Mouse (Mus musculus) small intestine, adult 2 months (tissue): ENCODE measurements around the gene Cln6. TPM values are rescaled to one million over a fixed set of nuclear protein-coding genes. Genes with fewer than 3 reads are reported as not detected.

Experiments
- H3K27ac ChIP-seq: fragments of 200-500 bp; 2 replicates; pipeline ENCODE4 v1.5.1; 2012; ENCODE audit warnings: low read depth, low read length, control low read depth, inconsistent platforms; ENCODE audit not compliant: insufficient read depth
- H3K27me3 ChIP-seq: fragments of 200-500 bp; 2 replicates; pipeline ENCODE4 v1.6.1; 2012; ENCODE audit warnings: mild to moderate bottlenecking, moderate library complexity, low read length, inconsistent platforms; ENCODE audit not compliant: control insufficient read depth, insufficient read depth
- H3K36me3 ChIP-seq: fragments of 200-500 bp; 2 replicates; pipeline ENCODE4 v1.6.1; 2012; ENCODE audit warnings: mild to moderate bottlenecking, low read length, control low read depth, inconsistent platforms; ENCODE audit not compliant: control insufficient read depth, insufficient read depth
- H3K4me1 ChIP-seq: fragments of 200-500 bp; 2 replicates; pipeline ENCODE4 v1.6.1; 2012; ENCODE audit warnings: low read length, inconsistent platforms, mixed read lengths; ENCODE audit not compliant: control insufficient read depth, insufficient read depth, insufficient read length
- H3K4me3 ChIP-seq: fragments of 200-500 bp; 2 replicates; pipeline ENCODE4 v1.5.1; 2012; ENCODE audit warnings: low read depth, mild to moderate bottlenecking, control low read depth, inconsistent platforms, low read length, moderate library complexity
- CTCF ChIP-seq: fragments of 200-500 bp; IDR thresholded peaks from 2 replicates; pipeline ENCODE4 v1.5.1; 2012; ENCODE audit warnings: low read depth, mild to moderate bottlenecking, control low read depth, inconsistent platforms, low read length, moderate library complexity, mixed read lengths; ENCODE audit not compliant: insufficient replicate concordance, insufficient read length; ENCODE audit errors: extremely low read depth
- POLR2A ChIP-seq: fragments of 200-500 bp; IDR thresholded peaks from 2 replicates; pipeline ENCODE4 v1.6.1; 2012; ENCODE audit warnings: low read depth, mild to moderate bottlenecking, control low read depth, inconsistent platforms, low read length, moderate library complexity
- WGBS: fragments of 180-500 bp; shearing (Covaris S2); methylation state at CpG from one replicate; pipeline ENCODE4 v1.1.7; 2018; 5-methylcytosine and 5-hydroxymethylcytosine counted together
- polyA plus RNA-seq: library from polyadenylated mRNA; depleted of rRNA; stranded (reverse); fragments of >200 nt; gene quantifications from 2 replicates; pipeline ENCODE4 v1.2.3, GENCODE M21; 2012

The Cln6 gene
- polyA plus RNA-seq, 1 experiment, result 51.2 TPM

GRCm38 (mm10) chr9:62834906-62835305 lies 3.7 kb upstream of the Cln6 start:
- no peaks in the 10 kb centered on the region for H3K36me3 ChIP-seq
- no peak for TF ChIP-seq CTCF
- no peak for TF ChIP-seq POLR2A
- no peak overlapping the region for H3K4me3 ChIP-seq
- WGBS, result 74% methylated on average over 5 of the region's 5 CpGs
- H3K4me1 ChIP-seq, result peaks cover 15% of the 10 kb centered on the region; the same call in 1 of the 2 replicates
- H3K27me3 ChIP-seq, result no peaks in the 10 kb centered on the region
- H3K27ac ChIP-seq, result no peak overlapping the region

- 20% methylated on average over 4 of the region's 4 CpGs for WGBS
- H3K4me3 ChIP-seq, result no peak overlapping the region
Measured at GRCm38 (mm10) chr9:62835705-62836446, 2.7 kb upstream of the Cln6 start.

GRCm38 (mm10) chr9:62837611-62838010 lies 974 bp upstream of the Cln6 start:
- Histone ChIP-seq H3K27ac (no peak overlapping the region), H3K4me3 (no peak overlapping the region), H3K27me3 (no peaks in the 10 kb centered on the region), H3K4me1 (peaks cover 15% of the 10 kb centered on the region; the same call in 1 of the 2 replicates), H3K36me3 (no peaks in the 10 kb centered on the region)
- WGBS, result 58% methylated on average over 3 of the region's 3 CpGs
- TF ChIP-seq POLR2A (no peak), CTCF (no peak)

More at GRCm38 (mm10) chr9:62835705-62836446, 2.7 kb upstream of the Cln6 start:
- H3K4me1 ChIP-seq, result peaks cover 15% of the 10 kb centered on the region; the same call in 1 of the 2 replicates
- no peak for TF ChIP-seq POLR2A
- no peak for TF ChIP-seq CTCF
- no peaks in the 10 kb centered on the region for H3K36me3 ChIP-seq
- H3K27me3 ChIP-seq, result no peaks in the 10 kb centered on the region
- H3K27ac ChIP-seq, result no peak overlapping the region

GRCm38 (mm10) chr9:62838146-62838505 lies 459 bp upstream of the Cln6 start:
- WGBS, result 17% methylated on average over 8 of the region's 8 CpGs
- Histone ChIP-seq H3K4me3 (peak overlapping the region; percentile 81), H3K4me1 (peaks cover 15% of the 10 kb centered on the region; the same call in 1 of the 2 replicates), H3K36me3 (no peaks in the 10 kb centered on the region), H3K27ac (0 out of 2 replicates have a peak overlapping the region, but pooled peaks have one; percentile 26), H3K27me3 (no peaks in the 10 kb centered on the region)
- no peak for TF ChIP-seq POLR2A
- TF ChIP-seq CTCF, result no peak

GRCm38 (mm10) chr9:62839172-62839770 lies 686 bp downstream of the Cln6 start:
- 9% methylated on average over 14 of the region's 14 CpGs for WGBS
- TF ChIP-seq POLR2A, result no peak
- no peak for TF ChIP-seq CTCF
- Histone ChIP-seq H3K4me3 (peak overlapping the region; percentile 81), H3K36me3 (no peaks in the 10 kb centered on the region), H3K27ac (peak overlapping the region; percentile 45; the same call in 1 of the 2 replicates), H3K27me3 (no peaks in the 10 kb centered on the region), H3K4me1 (peaks cover 15% of the 10 kb centered on the region; the same call in 1 of the 2 replicates)

- WGBS, result 58% methylated on average over 10 of the region's 10 CpGs
- Histone ChIP-seq H3K36me3 (no peaks in the 10 kb centered on the region), H3K27ac (no peak overlapping the region), H3K4me1 (peaks cover 9% of the 10 kb centered on the region; the same call in 1 of the 2 replicates), H3K27me3 (no peaks in the 10 kb centered on the region), H3K4me3 (no peak overlapping the region)
- TF ChIP-seq CTCF (no peak), POLR2A (no peak)
Measured at GRCm38 (mm10) chr9:62843356-62844024, 4.9 kb downstream of the Cln6 start.

GRCm38 (mm10) chr9:62844461-62844860 lies 5.9 kb downstream of the Cln6 start:
- Histone ChIP-seq H3K4me1 (peaks cover 3% of the 10 kb centered on the region; the same call in 1 of the 2 replicates), H3K36me3 (no peaks in the 10 kb centered on the region), H3K4me3 (no peak overlapping the region), H3K27ac (no peak overlapping the region), H3K27me3 (no peaks in the 10 kb centered on the region)
- 85% methylated on average over 5 of the region's 5 CpGs for WGBS
- TF ChIP-seq POLR2A, result no peak
- TF ChIP-seq CTCF, result no peak
